In the genomic region with DNA sequence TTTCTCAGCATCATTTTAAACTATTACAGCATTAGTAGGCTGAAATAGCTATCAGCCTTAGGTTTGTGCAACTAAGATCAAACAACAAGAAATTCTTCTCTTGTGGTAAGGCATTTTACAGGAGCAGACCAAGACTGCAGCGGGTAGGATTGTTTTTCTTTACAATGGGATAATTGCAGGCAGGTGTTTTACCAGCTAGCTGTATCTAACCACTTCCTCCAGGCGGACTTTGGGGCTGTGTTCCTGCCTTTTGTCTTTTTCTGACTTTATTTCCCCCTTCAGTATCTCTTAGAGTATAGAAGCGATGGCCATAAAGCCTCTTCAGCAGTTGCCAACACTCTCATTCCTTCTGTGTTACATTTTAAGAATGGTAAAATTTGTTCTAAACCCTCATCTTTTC, we compare ENCODE assay signal across 7 mouse cellular contexts.
"Had no signal": no experiment of that assay in that cellular context is flagged by ENCODE, and none has a peak within 500 bp of the region (broad histone marks: within the 10 kb centered on the region; RNA-seq: fewer than 3 reads in every experiment).

No protein-coding gene starts in this region.

- DNase-seq: kidney, adult 18-20 months; kidney, adult 9 months; kidney, postnatal 25 days; liver; lung, adult 18-20 months; lung, postnatal 10 days; lung, postnatal 36 days had no signal
